Comparison of ENCODE assay signal across 7 mouse cellular contexts in the genomic region with DNA sequence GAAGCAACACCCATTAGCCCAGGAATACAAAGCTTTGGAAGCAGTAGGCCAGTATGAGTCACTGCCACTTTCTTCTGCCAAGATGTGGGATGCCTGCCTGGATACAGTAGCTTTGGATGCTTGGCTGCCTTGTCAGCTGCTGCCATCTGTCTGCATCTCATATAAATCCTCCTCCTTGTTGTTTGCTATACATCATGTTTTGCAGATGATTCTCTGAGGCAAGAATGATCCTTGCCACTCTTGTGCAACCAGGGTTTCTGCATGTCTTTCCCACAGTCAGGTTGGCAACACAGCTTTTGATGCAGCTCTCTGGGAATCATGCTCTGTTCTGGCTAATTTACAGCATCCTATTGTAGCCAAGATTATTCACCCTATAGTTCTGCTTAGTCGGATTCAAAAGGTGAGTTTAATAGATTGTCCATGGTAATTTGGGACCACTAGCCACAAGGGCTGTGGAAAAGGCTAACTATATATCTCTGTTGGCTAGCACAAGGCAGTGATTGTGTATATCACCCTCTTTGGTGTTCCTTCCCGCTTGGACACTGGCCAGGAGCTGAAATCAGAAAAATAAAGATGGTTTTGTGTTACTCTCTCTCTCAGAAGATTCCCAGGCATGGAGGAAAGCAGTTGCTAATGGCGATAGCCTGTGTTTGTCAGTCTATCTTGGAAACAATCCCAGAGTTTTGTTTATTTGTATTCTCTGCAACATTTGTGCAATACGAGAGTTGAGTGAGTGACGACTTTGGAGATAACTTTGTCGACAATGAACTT.
DNase-seq lines count a peak whose midpoint lies in the region; TF ChIP-seq lines count a peak whose summit lies in the region.

No protein-coding gene starts in this region.

- no peak for TF ChIP-seq POLR2A in brain, embryonic 14.5 days (IDR thresholded peaks at IDR 0.05; ENCODE audit: borderline replicate concordance, extremely low read depth, insufficient read depth, insufficient read length, poor library complexity, severe bottlenecking)

- intact Hi-C loops in left cerebral cortex, postnatal 10 days (cut with DNase I) = loop anchor here (2.0 to 10.0 kb wide), 2 partner anchors 86 to 270 kb away; no protein-coding TSS in a partner anchor

- peak; percentile 96 for DNase-seq in Muller cell, postnatal 12 days (ENCODE audit: inconsistent ontology term)
- peak; percentile 96 for DNase-seq in brain, embryonic 14.5 days (ENCODE audit: low read depth)
- peak; percentile 9 to 18 for DNase-seq in heart, adult 9 months (ENCODE audit: low spot score in 2 of 2)
- peak; percentile 50 to 81 for DNase-seq in left cerebral cortex, postnatal 10 days (ENCODE audit: extremely low spot score in 1 of 2, low spot score in 2 of 2)
- DNase-seq in right cerebral cortex, postnatal 14 days = peak; percentile 49
- no peak for DNase-seq in spleen, postnatal 14 days (ENCODE audit: low spot score in 2 of 2)
- DNase-seq in kidney, adult 11 months = no peak

- no peak; the same call in 1 of the 2 replicates for TF ChIP-seq CTCF in brain, embryonic 14.5 days (IDR thresholded peaks at IDR 0.05; ENCODE audit: borderline replicate concordance, extremely low read depth, insufficient read depth, insufficient read length)

Comparison
In these comparisons a context has a peak if more than half of its experiments do, and no peak if none do; other contexts are left out.
1. DNase-seq: peak in Muller cell, postnatal 12 days (single experiment), brain, embryonic 14.5 days (single experiment), heart, adult 9 months (2 of 2), left cerebral cortex, postnatal 10 days (2 of 2) and right cerebral cortex, postnatal 14 days (single experiment); none in spleen, postnatal 14 days (0 of 2) and kidney, adult 11 months (single experiment).